Mouse (Mus musculus) CD4-positive, CD25-positive, alpha-beta regulatory T cell, adult 4 months (primary cell): ENCODE results near the gene Mrps23. TPM values are rescaled to one million over a fixed set of nuclear protein-coding genes. Genes with fewer than 3 reads are reported as not detected.
"Not testable (repeated sequence)": the region's sequence is repeated elsewhere in the genome, so short reads cannot be mapped to it uniquely, and the experiment has no call there.

Experiments
- ATAC-seq: one replicate; pipeline ENCODE4 v1.8.0; 2017
- polyA plus RNA-seq, 2 experiments: library from polyadenylated mRNA; unstranded; fragments of 100-300 nt; shearing (Covaris generic); gene quantifications; one replicate each; pipeline ENCODE4 v1.2.1; 2017

Gene Mrps23
- polyA plus RNA-seq, 2 experiments from 2014 or later = 79.7 to 103 TPM

DNA sequence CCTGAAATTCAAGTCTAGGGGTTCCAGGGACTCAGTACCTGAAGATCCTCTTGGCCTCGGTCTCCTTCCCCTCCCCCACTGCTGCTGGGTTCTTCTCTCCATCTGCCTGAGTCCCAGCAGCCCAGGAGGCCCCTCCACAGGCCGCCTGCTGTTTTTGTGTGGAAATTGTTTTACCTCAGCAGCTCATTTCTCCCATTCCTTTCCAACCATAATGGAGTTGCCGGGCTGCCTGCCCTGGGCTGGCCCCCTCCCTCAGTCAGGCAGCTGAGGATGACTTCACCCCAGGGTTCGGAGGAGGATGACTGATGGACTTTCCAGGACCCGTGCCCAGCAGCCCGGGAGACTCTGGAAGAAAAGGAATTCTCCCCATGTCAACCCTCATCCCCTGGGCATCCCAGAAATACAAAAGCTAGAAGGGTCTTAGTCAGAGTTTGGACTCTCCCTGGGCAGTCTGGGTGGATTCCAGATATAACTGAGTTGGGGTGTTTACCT is 23.7 kb upstream of the Mrps23 start:
- ATAC-seq = no peak

- ATAC-seq = no peak
Measured at GRCm38 (mm10) chr11:88180959-88181619, 23.1 kb upstream of the Mrps23 start.

- ATAC-seq = no peak
Measured at GRCm38 (mm10) chr11:88184632-88185180, 19.5 kb upstream of the Mrps23 start.

GRCm38 (mm10) chr11:88186078-88186946 is 17.9 kb upstream of the Mrps23 start:
- ATAC-seq = no peak

GRCm38 (mm10) chr11:88186947-88187243 is 17.3 kb upstream of the Mrps23 start:
- no peak for ATAC-seq

- ATAC-seq = peak; percentile 99
Measured at GRCm38 (mm10) chr11:88187417-88188133, 16.6 kb upstream of the Mrps23 start.

DNA sequence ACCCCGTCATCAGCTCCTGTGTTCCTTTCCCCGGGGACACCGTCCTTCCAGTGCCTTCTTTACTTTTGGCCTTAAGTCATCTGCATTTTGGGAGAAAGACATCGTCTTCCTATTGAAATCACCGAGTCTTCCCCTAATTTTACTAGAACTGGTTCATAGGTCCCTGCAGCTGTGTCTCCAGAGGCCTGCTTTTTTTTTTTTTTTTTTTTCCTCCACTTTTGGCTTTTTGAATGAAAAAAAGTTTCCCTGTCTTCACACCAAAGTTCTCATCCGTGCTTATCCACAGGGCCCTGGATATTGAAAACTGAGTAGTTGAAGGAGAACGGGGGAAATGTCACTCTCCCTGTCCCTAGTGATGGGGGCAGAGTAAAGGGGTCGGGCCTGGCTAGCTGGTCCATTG is 16.0 kb upstream of the Mrps23 start:
- peak; percentile 44 for ATAC-seq

DNA sequence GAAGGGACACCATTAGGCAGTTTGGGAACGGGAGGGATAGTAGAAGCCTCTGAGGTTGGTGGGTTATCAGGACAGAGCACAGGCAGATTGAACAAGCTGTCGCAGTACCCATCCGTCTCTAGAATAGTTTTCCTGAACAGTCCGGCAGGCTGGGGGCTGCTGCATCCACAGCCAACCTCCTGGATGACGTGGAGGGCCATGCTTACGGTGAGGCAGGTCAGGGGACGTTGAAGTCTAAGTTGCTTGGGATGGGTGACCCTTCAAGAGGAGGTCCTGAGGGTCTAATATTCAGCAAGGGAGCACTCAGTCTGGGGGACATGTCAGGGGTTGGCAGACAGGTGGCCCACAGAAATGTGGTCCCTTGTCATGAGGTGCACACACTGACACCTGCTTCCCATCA is 15.6 kb upstream of the Mrps23 start:
- ATAC-seq = no peak

GRCm38 (mm10) chr11:88192595-88192994 is 11.6 kb upstream of the Mrps23 start:
- ATAC-seq = no peak

- ATAC-seq = no peak
Measured at GRCm38 (mm10) chr11:88193098-88193823, 10.9 kb upstream of the Mrps23 start.

- ATAC-seq = peak; percentile 86
Measured at GRCm38 (mm10) chr11:88193824-88194696, 10.1 kb upstream of the Mrps23 start.

GRCm38 (mm10) chr11:88195699-88196098 is 8.5 kb upstream of the Mrps23 start:
- ATAC-seq = not testable (repeated sequence)

DNA sequence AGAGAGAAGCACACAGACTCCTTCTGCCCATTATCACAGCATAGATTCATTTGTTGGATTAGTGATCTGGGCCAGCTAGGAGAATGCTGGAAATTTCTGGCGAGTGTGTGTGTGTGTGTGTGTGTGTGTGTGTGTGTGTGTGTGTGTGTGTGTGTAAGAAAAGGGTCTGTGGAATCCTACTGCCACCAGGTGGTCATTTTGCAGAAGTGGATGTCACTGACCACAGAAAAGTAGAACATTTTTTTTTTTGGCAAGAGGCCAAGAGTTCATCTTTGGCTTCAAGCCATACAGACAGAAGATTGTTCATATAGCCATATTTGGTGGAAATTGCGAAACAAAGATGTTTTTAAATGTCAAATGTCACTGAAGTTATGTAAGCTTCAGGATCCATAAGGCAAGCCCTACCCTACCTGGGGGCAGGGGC is 7.0 kb upstream of the Mrps23 start:
- ATAC-seq = peak; percentile 16

DNA sequence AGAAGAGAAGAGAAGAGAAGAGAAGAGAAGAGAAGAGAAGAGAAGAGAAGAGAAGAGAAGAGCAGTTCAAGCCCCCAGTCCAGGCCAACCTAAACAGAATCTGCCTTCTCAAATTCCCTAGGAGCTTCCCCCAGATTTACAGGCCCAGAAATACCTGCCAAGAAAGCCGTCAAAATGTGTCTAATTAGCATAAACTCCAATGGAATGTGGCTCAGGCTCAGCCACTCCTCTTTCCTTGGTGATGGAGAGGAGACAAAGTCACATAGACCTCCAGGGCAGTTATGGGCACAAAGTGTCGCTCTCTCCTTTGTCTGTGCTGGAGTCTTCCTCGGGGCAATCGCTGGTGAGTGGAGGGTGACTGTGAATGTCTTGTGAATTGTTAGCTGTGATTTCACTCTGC is 6.0 kb upstream of the Mrps23 start:
- no peak for ATAC-seq

- no peak for ATAC-seq
Measured at GRCm38 (mm10) chr11:88201172-88201571, 3.0 kb upstream of the Mrps23 start.

DNA sequence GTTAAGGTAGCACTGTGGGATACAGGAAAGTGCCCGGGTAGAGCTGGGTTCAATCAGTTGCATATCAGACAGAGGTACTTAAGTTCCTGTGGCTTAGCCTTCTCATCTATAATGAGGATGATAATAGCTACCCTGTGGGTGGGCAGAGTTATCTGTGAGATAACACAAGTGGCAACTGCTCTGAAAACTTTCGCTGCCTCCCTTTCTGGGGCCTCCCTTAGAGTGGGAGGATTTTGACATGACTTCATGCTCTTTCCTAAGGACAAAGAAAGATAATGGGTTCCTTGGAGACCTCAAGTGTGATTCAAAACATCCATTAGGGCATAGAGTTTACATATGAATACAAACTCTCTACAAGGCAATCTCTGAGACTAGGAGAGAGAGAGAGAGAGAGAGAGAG is 2.1 kb upstream of the Mrps23 start:
- ATAC-seq = no peak

DNA sequence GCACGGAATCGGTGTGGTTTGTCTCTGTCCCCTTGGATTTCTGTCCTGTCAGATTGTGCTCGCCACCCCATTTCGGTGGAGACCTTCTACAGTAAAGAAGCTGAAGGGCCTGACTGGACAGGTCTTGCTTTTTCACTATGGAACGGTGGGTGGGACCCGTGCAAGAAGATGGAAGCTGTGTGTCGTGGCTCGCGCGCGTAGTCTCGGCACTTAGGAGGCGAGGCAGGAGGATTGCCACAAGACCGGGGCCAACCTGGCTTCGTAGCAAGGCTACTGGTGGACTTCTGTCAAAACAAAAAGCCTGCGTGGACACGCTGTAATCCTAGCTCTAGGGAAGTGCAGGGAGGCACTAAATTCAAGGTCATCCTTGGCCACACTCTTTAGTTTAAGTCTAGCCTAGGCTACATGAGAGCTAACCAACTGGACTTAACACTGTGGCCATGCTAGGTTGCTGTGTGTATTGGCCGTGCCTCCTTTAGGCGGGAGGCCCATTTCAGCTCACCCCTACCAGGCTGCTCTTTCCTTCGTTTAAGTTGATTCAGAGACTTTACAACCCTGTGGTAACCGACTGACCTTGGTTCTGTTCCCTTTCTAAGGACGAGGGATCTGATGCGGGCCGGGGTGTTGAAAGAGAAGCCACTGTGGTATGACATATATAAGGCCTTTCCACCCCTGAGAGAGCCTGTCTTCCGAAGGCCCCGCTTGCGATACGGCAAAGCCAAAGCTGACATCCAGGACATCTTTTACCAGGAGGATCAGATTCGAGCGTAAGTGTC is 593 bp downstream of the Mrps23 start:
- no peak for ATAC-seq

GRCm38 (mm10) chr11:88206576-88206975 is 2.4 kb downstream of the Mrps23 start:
- not testable (repeated sequence) for ATAC-seq

GRCm38 (mm10) chr11:88207697-88208096 is 3.5 kb downstream of the Mrps23 start:
- ATAC-seq = no peak

DNA sequence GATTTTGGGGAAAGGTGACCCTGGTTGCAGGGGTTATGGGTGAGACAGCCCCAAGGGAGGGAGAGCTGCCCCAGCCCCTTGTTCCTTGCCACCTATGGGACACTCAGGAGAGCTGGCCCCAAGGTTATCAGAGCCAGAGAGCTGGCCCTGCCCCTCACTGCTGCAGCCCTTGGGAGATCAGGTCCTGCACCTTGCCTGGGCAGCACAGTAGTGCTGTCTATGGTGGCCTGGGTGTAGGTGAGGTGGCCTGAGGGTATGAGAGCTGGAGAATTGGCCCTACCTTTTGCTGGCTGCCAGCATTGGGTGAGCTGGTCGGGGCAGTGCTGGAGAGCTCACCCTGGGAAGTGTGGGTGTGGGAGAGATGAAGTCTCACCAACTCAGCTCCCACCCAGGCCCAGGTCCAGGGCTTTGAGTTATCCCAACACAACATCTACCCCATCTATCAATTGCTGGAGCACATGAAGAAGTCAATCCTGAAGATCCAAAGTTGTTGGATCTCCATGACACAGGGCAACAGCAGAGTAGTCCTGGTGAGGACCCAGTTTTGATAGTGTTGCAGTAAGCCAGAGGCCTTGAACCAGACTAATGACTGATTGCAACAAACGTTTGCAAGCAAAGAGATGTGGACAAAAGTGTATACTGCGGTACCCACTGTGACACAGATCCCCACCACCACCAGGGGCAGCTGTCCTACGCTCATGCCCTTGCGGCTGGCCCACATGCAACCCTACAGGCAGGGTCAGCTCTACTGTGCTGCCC is 7.8 kb downstream of the Mrps23 start:
- ATAC-seq = no peak
